Mouse (Mus musculus) CD4-positive, CD25-positive, alpha-beta regulatory T cell, adult 2 months (primary cell): ENCODE measurements around the gene Arfgap3.
"Not testable (repeated sequence)": the region's sequence is repeated elsewhere in the genome, so short reads cannot be mapped to it uniquely, and the experiment has no call there.

Source experiments
- DNase-seq: peaks from one replicate; pipeline ENCODE4 v3.0.0-alpha.2; 2012; ENCODE audit warnings: low read depth, low spot score

Arfgap3 gene

DNA sequence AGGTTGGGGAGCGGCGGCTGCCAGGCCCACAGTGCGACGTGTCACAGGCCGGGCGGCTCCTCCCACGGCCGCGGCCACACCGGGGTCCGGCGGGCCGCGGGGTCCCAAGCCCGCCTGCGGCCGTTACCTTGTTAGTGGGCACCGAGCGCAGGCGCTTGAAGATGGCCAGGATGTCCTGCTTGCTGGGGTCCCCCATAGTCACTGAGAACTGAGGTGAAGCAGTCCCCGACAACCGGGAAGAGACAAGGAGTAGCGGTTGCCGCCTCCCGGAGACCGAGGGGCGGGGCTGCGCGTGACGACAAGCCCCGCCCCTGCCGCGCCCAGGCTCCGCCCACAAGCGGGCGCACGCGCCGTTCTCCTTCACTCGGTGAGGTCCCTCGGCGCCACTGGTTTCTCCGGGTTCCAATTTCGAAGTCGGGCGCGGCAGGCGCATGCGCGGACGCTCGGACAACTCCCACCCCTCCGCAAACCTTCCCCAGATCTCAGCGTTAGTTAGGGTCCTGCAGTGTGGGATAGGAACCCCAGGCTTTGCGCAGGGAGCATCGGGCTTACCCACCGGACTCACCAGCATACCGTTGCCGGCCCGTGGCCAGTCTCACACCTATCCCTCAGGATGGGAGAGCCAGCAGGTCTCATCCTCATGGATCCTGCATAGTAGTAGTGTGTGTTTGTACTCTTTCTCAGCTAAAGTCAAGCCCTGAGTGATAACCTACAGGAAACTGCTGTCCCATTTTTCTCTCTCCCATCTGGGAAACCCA, at the start of gene Arfgap3:
Arfgap3 (minus strand) TSS at position 294 of the 758 bp plus-strand sequence.
- DNase-seq, result peak; percentile 94

GRCm38 (mm10) chr15:83392722-83393121, 42.7 kb upstream of the Arfgap3 start:
- peak; percentile 14 for DNase-seq

DNA sequence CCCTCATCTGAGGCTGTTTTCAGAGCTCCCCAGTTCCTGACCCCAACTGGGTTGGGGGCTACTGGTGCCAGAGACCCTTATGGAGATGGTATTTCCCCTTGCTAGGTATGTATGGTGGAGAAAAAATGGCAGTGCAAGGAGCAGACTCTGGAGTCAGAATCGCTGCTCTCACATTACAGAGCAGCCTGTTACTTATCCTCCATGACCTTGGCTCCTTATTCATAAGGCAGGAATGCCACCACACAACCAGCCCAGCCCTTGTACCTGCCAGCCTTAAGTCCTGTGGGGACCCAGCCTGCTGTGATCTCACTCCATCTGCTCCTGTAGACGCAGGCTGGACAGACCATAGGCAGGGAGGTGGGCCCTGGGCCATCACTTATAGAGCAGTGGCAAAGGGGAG, 37.9 kb upstream of the Arfgap3 start:
- no peak for DNase-seq

- DNase-seq, result no peak
These were observed 33.6 kb upstream of the Arfgap3 start for GRCm38 (mm10) chr15:83383633-83384032.

GRCm38 (mm10) chr15:83383136-83383535, 33.1 kb upstream of the Arfgap3 start:
- DNase-seq, result no peak

- DNase-seq, result no peak
These were observed 32.4 kb upstream of the Arfgap3 start for GRCm38 (mm10) chr15:83382467-83382866.

GRCm38 (mm10) chr15:83377153-83377552, 27.1 kb upstream of the Arfgap3 start:
- no peak for DNase-seq

DNA sequence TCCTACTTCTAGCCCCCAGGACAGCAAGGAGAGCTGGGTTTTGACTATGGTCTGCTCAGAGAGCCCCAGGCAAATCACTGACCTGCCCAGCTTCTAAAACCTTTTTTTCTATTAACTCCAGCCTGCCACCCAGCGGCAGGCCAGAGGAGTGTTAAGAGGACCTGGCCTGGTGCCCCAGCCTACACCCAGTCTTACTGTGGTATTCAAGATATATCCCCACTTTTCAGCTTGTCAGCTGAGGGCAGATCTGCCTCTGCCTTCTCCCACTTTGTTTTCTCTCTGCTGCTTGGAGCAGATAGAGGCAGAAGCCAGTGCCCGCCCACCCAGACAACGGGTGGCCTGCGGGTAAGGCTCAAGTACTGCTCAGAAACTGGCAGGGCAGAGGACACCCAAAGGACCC, 25.1 kb upstream of the Arfgap3 start:
- peak; percentile 24 for DNase-seq

- DNase-seq, result no peak
These were observed 24.0 kb upstream of the Arfgap3 start for GRCm38 (mm10) chr15:83374076-83374475.

DNA sequence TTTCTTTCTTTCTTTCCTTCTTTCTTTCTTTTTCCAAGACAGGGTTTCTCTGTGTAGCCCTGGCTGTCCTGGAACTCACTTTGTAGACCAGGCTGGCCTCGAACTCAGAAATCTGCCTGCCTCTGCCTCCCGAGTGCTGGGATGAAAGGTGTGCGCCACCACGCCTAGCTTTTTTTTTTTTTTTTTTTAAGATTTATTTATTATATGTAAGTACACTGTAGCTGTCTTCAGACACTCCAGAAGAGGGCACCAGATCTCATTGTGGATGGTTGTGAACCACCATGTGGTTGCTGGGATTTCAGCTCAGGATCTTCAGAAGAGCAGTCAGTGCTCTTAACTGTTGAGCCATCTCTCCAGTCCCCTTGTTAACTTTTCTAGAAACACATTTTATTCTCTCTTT, 18.7 kb upstream of the Arfgap3 start:
- not testable (repeated sequence) for DNase-seq

DNA sequence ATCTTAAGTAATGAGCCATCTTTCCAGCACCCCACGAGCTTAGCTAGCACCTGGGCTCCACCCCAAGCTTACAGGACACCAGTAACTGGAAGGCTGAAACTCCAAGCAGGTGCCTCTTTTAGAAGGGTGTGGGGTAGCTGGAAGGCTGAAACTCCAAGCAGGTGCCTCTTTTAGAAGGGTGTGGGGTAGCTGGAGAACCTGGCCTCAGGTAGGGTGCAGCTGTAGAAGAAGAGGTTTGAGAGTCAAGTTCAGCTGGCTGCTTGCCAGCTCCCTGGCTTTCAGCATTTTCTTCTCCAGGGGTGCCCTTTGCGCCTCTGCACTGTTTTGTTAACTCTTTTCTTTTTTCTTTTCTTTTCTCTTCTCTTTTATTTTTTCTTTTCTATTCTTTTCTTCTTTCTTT, 18.2 kb upstream of the Arfgap3 start:
- DNase-seq, result no peak

- DNase-seq, result peak; percentile 88
These were observed 17.0 kb upstream of the Arfgap3 start for GRCm38 (mm10) chr15:83366933-83367552.

GRCm38 (mm10) chr15:83365697-83366096, 15.7 kb upstream of the Arfgap3 start:
- DNase-seq, result no peak

DNA sequence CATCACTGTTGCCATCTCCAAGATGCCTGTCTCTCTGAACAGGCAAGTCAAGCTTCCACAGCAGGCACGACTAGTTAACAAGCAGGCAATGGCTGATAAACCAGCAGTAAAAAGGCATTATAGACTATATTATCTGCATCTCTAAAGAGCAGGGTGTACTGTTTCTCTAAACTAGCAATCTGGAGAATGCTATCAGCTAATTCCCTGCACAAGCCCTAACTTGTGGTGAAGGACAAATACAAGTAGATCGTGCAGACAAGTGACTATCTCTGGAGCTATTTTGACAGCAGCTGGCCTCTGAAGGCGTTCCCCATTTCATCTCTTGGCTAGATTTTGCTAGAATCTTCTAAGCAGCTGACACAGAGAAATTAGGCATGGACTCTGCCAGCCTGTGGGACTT, 14.1 kb upstream of the Arfgap3 start:
- no peak for DNase-seq

- DNase-seq, result not testable (repeated sequence)
These were observed 12.8 kb upstream of the Arfgap3 start for GRCm38 (mm10) chr15:83362813-83363212.

- DNase-seq, result not testable (repeated sequence)
These were observed 10.9 kb upstream of the Arfgap3 start for GRCm38 (mm10) chr15:83360899-83361298.

DNA sequence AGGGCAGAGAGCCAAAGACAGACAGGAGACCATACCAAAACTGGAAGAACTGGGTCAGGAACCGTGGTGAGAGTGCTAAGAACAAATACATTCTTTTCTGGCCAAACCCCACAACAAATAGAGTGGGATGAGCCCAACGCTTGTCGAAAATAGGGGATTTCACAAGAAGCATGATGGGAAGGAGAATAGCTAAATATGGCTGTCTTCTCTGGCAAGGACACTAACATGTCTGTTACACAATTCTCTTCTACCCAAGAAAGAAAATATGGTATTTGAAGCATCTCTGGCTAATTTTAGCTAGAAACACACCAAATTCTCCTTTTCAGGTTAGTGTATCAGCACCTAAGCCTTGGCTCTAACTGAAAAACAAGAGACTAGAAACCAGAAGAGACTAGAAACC, 10.1 kb upstream of the Arfgap3 start:
- no peak for DNase-seq

GRCm38 (mm10) chr15:83358476-83358875, 8.4 kb upstream of the Arfgap3 start:
- DNase-seq, result no peak

DNA sequence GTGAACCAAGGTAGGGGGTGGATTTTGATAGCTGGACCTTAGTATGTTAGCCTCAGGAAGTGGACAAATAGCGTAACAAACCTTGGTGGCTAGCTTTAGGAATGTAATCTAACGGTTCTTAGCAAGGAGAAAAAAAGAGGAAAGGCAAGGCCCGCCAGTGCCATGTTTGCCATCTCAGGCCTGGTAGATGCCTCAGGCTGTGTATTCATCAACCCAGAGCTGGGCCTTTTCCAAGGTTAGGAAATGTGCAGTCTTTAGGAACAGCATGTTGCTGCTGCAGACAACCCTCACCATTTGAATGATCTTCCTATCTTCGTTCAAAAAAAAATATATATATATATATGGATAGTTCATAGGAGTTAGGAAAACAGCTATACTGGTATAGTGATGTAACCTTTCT, 1.5 kb upstream of the Arfgap3 start:
- DNase-seq, result no peak

DNA sequence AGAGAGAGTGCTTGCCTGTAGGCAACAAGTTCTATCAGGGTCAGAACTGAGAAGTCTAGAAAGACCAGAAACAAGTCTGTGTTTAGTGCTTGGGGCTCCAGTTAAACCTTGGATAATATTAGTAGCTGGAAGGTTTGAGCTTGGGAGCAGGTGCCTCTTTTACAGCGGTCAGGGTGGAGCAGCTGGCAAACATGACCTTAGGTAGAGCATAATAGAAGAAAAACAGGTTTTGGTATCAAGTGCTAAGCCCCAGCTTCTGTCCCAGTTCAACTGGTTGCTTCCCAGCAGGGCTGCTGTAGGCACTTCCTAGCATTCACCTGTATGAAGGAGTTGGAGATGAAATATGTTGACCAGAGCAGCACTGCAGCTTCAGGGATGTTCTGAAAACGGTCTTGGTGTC, 812 bp upstream of the Arfgap3 start:
- no peak for DNase-seq

DNA sequence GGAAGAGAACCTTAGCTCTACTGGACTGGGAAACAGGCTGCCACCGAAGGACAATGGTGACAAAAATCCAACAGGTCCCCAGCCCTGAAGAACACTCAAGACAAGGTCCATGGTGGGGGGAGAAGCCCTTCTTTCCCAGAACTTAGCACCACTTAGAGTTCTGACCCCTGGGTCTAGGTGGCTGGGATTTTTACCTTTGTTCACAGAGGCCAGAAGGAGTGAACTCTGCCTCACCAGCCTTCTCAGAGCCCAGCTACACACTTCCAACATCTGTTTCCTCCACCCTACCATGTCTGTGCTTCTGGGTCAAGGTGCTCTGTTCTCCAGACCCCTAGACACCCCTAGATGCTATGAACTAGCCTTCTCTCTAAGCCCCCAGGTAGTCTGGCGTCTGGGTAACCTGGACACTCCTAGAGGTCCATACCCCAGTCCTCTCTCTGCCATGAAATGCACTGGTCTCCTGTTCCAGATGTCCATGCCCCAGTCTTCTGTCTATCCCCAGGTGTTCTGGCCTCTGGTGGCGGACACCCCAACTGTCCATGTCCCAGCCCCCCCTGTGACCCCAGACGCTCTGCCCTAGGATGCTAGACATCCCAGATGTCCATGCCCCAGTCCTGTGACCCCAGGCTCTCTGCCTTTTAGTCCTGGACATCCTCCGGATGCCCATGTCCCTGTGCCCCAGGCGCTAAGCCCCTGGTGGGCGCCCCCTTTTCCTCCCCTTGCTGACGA, 658 bp downstream of the Arfgap3 start:
- no peak for DNase-seq

DNA sequence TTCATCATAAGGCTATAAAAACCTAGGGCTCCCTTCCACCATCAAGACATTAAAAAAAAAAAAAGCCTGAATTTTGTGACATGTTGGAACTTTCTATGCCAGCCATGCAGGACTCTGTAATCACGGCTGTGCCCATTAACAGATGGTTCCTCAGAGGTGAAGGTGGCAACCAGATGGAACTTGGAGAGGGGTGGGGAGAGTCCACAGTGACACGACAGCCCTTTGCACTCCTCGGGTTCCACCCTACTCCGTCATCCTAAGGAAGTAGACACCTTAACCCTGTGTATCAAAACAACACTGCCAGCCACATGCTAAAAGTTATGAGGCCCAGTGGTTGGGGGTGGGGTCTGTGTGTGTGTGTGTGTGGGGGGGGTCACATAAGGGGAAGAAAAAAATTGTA, 1.3 kb downstream of the Arfgap3 start:
- no peak for DNase-seq
